Mouse (Mus musculus): ENCODE measurements at regions not wholly inside any gene's neighbourhood (a gene's known extent, or its start where the extent isn't known, plus 50 kb on each side); places are given as distances from the start of the nearest gene placed in this dataset.
A peak's percentile ranks its signal among the peaks of the same experiment; 100 is the strongest.

DNA sequence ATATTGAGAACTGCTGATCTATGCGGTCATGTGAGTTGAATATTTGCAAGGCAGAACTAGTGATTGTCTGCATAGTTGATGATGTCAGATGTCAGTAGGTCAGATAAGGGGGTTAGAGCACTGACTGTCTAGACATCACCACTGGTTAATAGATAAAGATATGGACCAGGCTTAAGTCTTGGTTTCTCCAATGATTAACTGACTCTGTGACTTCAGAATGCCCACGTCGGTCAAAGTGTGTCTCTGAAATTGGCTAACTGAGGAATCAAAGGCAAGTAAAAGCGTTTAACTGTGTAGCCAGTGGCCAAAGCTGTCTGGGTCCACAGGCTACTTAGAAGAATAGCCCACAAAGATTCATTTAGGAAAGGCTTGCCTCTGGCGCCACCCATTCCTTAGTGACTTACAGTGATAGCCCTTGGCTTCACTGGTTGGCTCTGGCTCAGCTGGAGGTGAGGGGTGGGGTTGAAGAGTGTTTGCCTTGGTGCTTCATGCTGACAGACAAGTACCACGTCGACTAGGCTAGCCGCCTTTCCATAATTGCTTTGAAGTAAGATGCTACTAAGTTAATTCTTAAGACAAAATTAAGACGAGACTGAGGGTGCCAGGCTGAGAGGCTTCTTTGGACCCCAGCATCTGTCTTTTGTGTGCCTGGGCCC, 463.1 kb downstream of the Insc start:
- H3K4me2 ChIP-seq (ENCODE audit: low read depth, low read length): no peak overlapping the region
- no peak overlapping the region for H3K9ac ChIP-seq (ENCODE audit: low read length)
- no peaks in the 10 kb centered on the region for H3K36me3 ChIP-seq (ENCODE audit: control insufficient read depth, insufficient read depth, low read length)
- ATAC-seq (ENCODE audit: low read depth): peak; percentile 54; the same call in 1 of the 2 replicates
- H3K4me3 ChIP-seq (ENCODE audit: low read length): no peak overlapping the region
- no peaks in the 10 kb centered on the region; the same call in 1 of the 2 replicates for H3K4me1 ChIP-seq (replicated peaks; ENCODE audit: control insufficient read depth, insufficient read depth, low read length)
- H3K9me3 ChIP-seq (ENCODE audit: control insufficient read depth, low read length): no peaks in the 10 kb centered on the region
- WGBS: 51% methylated on average over 9 of the region's 9 CpGs
- H3K27me3 ChIP-seq (ENCODE audit: control insufficient read depth, insufficient read depth, low read depth, low read length): no peaks in the 10 kb centered on the region
- H3K27ac ChIP-seq (ENCODE audit: low read length): no peak overlapping the region

DNA sequence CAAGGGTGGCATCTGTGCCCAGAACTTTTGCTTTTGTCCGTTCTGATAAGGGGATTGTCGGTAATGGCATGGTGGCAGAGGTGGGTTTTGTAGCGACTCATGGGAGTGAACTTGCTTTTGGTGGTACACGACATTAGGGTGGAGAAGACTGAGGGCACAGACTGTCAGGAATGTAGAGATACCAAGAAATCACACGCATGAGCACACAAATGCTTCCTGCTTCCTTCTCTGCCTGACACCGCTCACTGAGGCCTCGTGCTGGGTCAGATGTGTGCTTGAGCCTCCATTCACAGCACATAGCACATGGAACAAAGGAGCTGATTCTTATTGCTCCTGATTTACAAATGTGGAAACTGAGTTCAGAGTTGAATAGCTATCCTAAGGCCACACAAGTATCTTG, 465.3 kb downstream of the Insc start:
- Histone ChIP-seq H3K9ac (ENCODE audit: low read length) (no peak overlapping the region), H3K27me3 (ENCODE audit: control insufficient read depth, insufficient read depth, low read depth, low read length) (no peaks in the 10 kb centered on the region), H3K9me3 (ENCODE audit: control insufficient read depth, low read length) (no peaks in the 10 kb centered on the region), H3K27ac (ENCODE audit: low read length) (no peak overlapping the region), H3K4me2 (ENCODE audit: low read depth, low read length) (no peak overlapping the region), H3K36me3 (ENCODE audit: control insufficient read depth, insufficient read depth, low read length) (no peaks in the 10 kb centered on the region), H3K4me3 (ENCODE audit: low read length) (no peak overlapping the region), H3K4me1 (replicated peaks; ENCODE audit: control insufficient read depth, insufficient read depth, low read length) (no peaks in the 10 kb centered on the region; the same call in 1 of the 2 replicates)
- 58% methylated on average over 7 of the region's 7 CpGs for WGBS
- ATAC-seq (ENCODE audit: low read depth): no peak

DNA sequence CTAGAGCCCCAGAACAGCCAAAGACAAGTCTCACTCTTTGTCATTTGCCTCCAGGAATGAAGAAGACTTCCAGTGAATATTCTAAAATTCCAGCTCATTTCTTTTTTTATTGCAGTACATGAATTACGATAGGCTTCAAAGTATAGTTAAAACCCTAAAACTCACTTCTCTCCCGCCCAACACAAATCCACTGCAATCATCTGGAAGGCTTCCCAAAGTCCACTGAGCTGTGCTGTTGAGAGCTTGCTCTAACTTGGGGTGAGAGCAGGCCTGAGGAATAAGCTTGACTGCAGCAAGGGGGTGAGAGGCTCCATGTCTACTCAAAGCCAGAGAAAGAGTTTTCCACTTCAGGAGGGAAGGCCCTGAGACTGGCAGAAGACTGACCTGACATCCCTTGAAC, 466.5 kb downstream of the Insc start:
- 71% methylated on average over 2 of the region's 2 CpGs for WGBS
- ATAC-seq (ENCODE audit: low read depth): no peak
- no peaks in the 10 kb centered on the region for H3K36me3 ChIP-seq (ENCODE audit: control insufficient read depth, insufficient read depth, low read length)
- H3K4me1 ChIP-seq (replicated peaks; ENCODE audit: control insufficient read depth, insufficient read depth, low read length): no peaks in the 10 kb centered on the region; the same call in 1 of the 2 replicates
- H3K27me3 ChIP-seq (ENCODE audit: control insufficient read depth, insufficient read depth, low read depth, low read length): no peaks in the 10 kb centered on the region
- H3K4me2 ChIP-seq (ENCODE audit: low read depth, low read length): no peak overlapping the region
- H3K9me3 ChIP-seq (ENCODE audit: control insufficient read depth, low read length): no peaks in the 10 kb centered on the region
- no peak overlapping the region for H3K9ac ChIP-seq (ENCODE audit: low read length)
- H3K4me3 ChIP-seq (ENCODE audit: low read length): no peak overlapping the region
- no peak overlapping the region for H3K27ac ChIP-seq (ENCODE audit: low read length)

DNA sequence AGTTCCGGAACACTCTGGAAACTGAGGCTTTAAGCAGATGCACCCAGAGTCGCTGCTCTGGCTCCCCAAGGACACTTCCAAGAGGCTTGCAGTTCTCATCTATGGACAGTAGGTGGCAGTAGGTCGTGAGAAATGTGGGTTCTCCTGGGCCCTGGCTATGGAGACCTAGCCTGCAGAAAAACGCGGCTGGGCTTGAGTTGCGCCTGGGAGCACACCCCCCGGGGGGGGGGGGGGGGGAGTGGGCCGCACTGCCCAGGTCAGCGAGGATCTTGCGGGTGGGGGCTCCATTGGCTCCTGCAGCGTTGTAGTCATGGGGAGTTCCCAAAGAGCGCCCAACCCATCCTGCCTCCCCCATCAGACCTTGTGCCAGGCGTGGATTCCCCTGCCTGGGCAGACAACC, 473.3 kb downstream of the Insc start:
- H3K4me2 ChIP-seq (ENCODE audit: low read depth, low read length): peak overlapping the region; percentile 80
- peak; percentile 97 for ATAC-seq (ENCODE audit: low read depth)
- peak overlapping the region; percentile 58 for H3K9ac ChIP-seq (ENCODE audit: low read length)
- under 1% methylated on average over 7 of the region's 13 CpGs for WGBS
- no peaks in the 10 kb centered on the region for H3K9me3 ChIP-seq (ENCODE audit: control insufficient read depth, low read length)
- no peaks in the 10 kb centered on the region for H3K27me3 ChIP-seq (ENCODE audit: control insufficient read depth, insufficient read depth, low read depth, low read length)
- H3K36me3 ChIP-seq (ENCODE audit: control insufficient read depth, insufficient read depth, low read length): no peaks in the 10 kb centered on the region
- peaks cover 9% of the 10 kb centered on the region for H3K4me1 ChIP-seq (replicated peaks; ENCODE audit: control insufficient read depth, insufficient read depth, low read length)
- H3K27ac ChIP-seq (ENCODE audit: low read length): no peak overlapping the region
- H3K4me3 ChIP-seq (ENCODE audit: low read length): peak overlapping the region; percentile 48

DNA sequence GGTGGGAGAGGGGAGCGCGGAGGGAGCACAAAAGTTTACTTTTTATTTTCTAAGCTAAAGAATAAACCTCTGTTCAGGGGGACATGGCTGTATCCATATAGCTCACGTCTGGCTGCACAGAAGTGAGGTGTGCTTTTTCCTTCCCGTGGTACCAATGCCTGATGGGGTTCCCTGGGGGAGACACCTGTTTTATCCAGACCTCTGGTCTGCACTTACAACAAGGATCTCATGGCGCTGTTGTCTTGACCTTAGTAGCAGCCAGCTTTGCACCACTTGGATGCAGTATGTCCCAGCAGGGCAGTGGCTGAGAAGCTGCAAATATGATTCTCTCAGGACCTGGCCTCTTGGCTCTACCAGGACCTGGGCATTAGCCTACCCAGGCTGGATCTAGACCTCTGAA, 473.8 kb downstream of the Insc start:
- peak overlapping the region; percentile 80 for H3K4me2 ChIP-seq (ENCODE audit: low read depth, low read length)
- no peaks in the 10 kb centered on the region for H3K27me3 ChIP-seq (ENCODE audit: control insufficient read depth, insufficient read depth, low read depth, low read length)
- H3K27ac ChIP-seq (ENCODE audit: low read length): no peak overlapping the region
- H3K4me1 ChIP-seq (replicated peaks; ENCODE audit: control insufficient read depth, insufficient read depth, low read length): peaks cover 9% of the 10 kb centered on the region
- peak overlapping the region; percentile 48 for H3K4me3 ChIP-seq (ENCODE audit: low read length)
- ATAC-seq (ENCODE audit: low read depth): peak; percentile 15; the same call in 1 of the 2 replicates
- WGBS: 6% methylated on average over 5 of the region's 5 CpGs
- no peaks in the 10 kb centered on the region for H3K36me3 ChIP-seq (ENCODE audit: control insufficient read depth, insufficient read depth, low read length)
- H3K9ac ChIP-seq (ENCODE audit: low read length): peak overlapping the region; percentile 58
- H3K9me3 ChIP-seq (ENCODE audit: control insufficient read depth, low read length): no peaks in the 10 kb centered on the region

DNA sequence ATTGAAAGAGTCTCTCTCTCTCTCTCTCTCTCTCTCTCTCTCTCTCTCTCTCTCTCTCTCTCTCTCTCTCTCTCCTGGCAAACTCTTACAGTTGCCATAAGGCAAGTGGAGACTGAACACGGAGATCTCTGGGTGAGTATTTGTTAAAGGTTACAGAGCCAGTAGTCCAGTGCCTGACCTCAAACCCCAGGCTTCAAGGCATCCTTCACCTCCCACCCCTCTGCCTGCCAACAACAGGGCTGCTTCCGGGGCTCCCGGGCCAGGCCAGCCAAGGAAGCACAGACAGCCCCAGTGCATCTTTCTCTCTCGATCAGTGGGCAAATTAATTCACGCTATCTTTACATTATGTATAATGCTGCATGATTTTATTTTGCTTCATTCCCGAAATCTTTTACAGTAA, 474.2 kb downstream of the Insc start:
- no peak for ATAC-seq (ENCODE audit: low read depth)
- Histone ChIP-seq H3K9ac (ENCODE audit: low read length) (no peak overlapping the region), H3K4me2 (ENCODE audit: low read depth, low read length) (no peak overlapping the region), H3K4me1 (replicated peaks; ENCODE audit: control insufficient read depth, insufficient read depth, low read length) (peaks cover 9% of the 10 kb centered on the region), H3K27me3 (ENCODE audit: control insufficient read depth, insufficient read depth, low read depth, low read length) (no peaks in the 10 kb centered on the region), H3K4me3 (ENCODE audit: low read length) (no peak overlapping the region), H3K36me3 (ENCODE audit: control insufficient read depth, insufficient read depth, low read length) (no peaks in the 10 kb centered on the region), H3K9me3 (ENCODE audit: control insufficient read depth, low read length) (no peaks in the 10 kb centered on the region), H3K27ac (ENCODE audit: low read length) (no peak overlapping the region)
- WGBS: 39% methylated on average over 6 of the region's 6 CpGs

DNA sequence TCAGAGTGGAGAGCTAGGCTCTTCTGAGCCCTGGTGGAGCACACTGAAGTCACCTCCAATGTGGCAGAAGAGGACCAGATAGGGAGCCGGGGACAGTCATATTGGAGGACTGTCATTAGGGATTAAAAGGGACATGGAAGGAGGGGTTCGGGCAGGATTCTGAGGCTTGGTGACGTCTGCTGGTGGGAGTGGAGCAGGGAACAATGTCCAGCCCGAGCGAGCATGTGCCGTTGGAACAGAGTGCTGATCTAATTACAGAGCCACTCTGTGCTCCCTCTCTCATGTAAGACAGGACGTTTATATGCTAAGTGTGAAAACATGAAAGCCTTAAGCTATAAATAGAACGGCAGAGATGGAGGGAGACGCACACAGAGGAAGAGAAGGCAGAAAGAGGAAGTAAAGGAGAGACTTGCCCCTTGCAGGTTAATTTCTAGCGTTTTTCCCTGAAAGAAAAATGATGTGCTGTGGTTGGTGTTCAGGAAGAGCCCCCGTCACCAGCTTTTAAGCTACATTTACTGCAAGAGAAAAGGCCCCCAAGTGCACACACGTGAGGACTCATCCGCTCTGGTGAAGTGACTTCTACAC, 475.2 kb downstream of the Insc start:
- Histone ChIP-seq H3K27me3 (ENCODE audit: control insufficient read depth, insufficient read depth, low read depth, low read length) (no peaks in the 10 kb centered on the region), H3K4me2 (ENCODE audit: low read depth, low read length) (no peak overlapping the region), H3K4me1 (replicated peaks; ENCODE audit: control insufficient read depth, insufficient read depth, low read length) (peaks cover 9% of the 10 kb centered on the region), H3K27ac (ENCODE audit: low read length) (no peak overlapping the region), H3K4me3 (ENCODE audit: low read length) (no peak overlapping the region), H3K9me3 (ENCODE audit: control insufficient read depth, low read length) (no peaks in the 10 kb centered on the region), H3K9ac (ENCODE audit: low read length) (peak overlapping the region; percentile 42; the same call in 1 of the 2 replicates), H3K36me3 (ENCODE audit: control insufficient read depth, insufficient read depth, low read length) (no peaks in the 10 kb centered on the region)
- no peak for ATAC-seq (ENCODE audit: low read depth)
- 27% methylated on average over 13 of the region's 13 CpGs for WGBS

DNA sequence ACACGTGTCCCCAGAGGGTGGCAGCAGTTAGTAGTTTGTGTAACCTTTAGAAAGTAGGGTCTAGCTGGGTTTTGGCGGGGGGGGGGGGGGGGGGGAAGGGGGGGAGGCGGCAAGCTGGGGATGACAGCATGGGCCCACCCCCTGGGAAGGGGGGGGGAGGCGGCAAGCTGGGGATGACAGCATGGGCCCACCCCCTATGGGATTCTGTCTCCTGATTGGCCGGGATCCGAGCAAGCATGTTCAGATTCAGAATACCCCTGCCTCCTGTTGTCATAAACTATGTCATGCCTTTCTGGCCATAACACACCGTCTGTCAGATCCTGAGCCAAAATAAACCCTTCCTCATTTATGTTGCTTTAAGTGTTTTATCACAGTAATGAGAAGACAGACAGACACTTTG, 479.1 kb downstream of the Insc start:
- 38% methylated on average over 6 of the region's 7 CpGs for WGBS
- H3K9me3 ChIP-seq (ENCODE audit: control insufficient read depth, low read length): no peaks in the 10 kb centered on the region
- H3K36me3 ChIP-seq (ENCODE audit: control insufficient read depth, insufficient read depth, low read length): no peaks in the 10 kb centered on the region
- peak; percentile 20; the same call in 1 of the 2 replicates for ATAC-seq (ENCODE audit: low read depth)
- H3K27ac ChIP-seq (ENCODE audit: low read length): no peak overlapping the region
- H3K27me3 ChIP-seq (ENCODE audit: control insufficient read depth, insufficient read depth, low read depth, low read length): no peaks in the 10 kb centered on the region
- H3K4me2 ChIP-seq (ENCODE audit: low read depth, low read length): no peak overlapping the region
- H3K4me3 ChIP-seq (ENCODE audit: low read length): no peak overlapping the region
- peaks cover 4% of the 10 kb centered on the region; the same call in 1 of the 2 replicates for H3K4me1 ChIP-seq (replicated peaks; ENCODE audit: control insufficient read depth, insufficient read depth, low read length)
- no peak overlapping the region for H3K9ac ChIP-seq (ENCODE audit: low read length)

DNA sequence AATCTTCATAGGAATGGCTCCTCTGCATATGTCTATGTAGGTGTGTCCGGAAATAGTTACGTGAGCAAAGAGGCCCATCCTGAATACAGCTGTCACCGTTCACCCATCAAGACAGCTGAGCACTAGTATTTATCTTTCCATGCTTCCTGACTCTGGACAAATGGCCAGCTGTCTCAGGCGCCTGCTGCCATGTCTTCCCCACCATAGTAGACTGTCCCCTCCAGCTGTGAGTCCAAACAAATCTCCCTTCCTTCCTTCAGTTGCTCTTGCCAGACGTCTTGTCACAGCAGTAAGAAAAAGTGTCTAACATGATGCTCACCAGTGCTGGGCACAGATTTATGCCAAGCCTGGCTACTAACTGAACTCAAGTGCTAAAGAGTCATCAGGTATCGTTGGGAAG, 487.0 kb downstream of the Insc start:
- no peak overlapping the region for H3K9ac ChIP-seq (ENCODE audit: low read length)
- no peak overlapping the region for H3K4me2 ChIP-seq (ENCODE audit: low read depth, low read length)
- H3K4me3 ChIP-seq (ENCODE audit: low read length): no peak overlapping the region
- H3K4me1 ChIP-seq (replicated peaks; ENCODE audit: control insufficient read depth, insufficient read depth, low read length): 0 out of 2 replicates have a peak, but pooled peaks cover 2% of the 10 kb centered on the region
- H3K27me3 ChIP-seq (ENCODE audit: control insufficient read depth, insufficient read depth, low read depth, low read length): no peaks in the 10 kb centered on the region
- no peaks in the 10 kb centered on the region for H3K9me3 ChIP-seq (ENCODE audit: control insufficient read depth, low read length)
- H3K27ac ChIP-seq (ENCODE audit: low read length): no peak overlapping the region
- H3K36me3 ChIP-seq (ENCODE audit: control insufficient read depth, insufficient read depth, low read length): no peaks in the 10 kb centered on the region
- 0 out of 2 replicates have a peak, but pooled peaks have one; percentile 26 for ATAC-seq (ENCODE audit: low read depth)
- 57% methylated on average over 6 of the region's 6 CpGs for WGBS
